Mouse (Mus musculus) gastrocnemius, adult 8-10 months (tissue): ENCODE results near the gene Palld. TPM values are rescaled to one million over a fixed set of nuclear protein-coding genes. Genes with fewer than 3 reads are reported as not detected.

Experiments
- DNase-seq, 2 experiments: peaks; one replicate each; pipeline ENCODE4 v3.0.0; 2022; ENCODE audit warnings: low spot score in 2 of 2
- total RNA-seq, 4 experiments: library from RNA; stranded (reverse); gene quantifications; 2 replicates each; pipeline ENCODE4 v1.2.4; 2022

Palld gene
- total RNA-seq, 4 experiments from 2014 or later = 45.3 to 55.5 (median 50.2) TPM

DNA sequence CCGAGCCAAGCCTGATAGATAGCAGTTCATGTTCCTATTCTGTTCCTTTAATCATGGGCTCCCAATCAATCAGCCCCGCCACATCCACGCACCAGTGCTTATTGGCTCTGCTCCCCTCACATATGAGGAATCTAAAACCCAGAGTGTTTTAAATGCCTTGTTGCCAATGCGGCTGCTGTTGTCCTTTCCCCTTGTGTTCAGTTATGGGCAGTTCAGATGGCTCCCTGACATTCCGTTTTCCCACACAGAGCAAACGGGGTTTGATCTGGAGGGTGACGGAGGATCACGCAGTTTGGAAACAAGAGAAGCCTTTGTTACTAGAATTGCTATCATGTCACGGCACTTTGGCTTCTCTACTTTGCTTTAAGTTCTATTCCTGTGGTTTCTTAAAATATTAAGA, 125.9 kb downstream of the Palld start:
- no peak for DNase-seq

DNA sequence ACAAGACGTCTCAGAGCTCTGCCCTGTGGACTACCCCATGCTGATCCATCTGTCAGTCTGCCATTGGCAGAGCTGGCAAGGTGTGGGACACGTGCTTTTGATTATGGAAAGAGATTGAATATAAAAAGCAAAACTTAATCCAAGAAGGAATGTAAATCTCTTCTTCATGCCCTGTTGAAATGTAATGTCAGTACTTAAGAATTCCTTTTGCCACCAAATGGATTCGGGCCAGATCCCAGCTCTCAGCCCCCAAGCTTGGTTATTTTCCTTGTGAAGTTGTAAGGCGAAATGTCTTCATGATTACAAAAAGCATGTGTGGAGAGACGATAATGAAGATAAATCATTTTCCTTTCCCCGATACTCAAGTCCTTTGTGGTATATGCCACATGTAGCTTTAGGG, 126.6 kb downstream of the Palld start:
- no peak for DNase-seq

DNA sequence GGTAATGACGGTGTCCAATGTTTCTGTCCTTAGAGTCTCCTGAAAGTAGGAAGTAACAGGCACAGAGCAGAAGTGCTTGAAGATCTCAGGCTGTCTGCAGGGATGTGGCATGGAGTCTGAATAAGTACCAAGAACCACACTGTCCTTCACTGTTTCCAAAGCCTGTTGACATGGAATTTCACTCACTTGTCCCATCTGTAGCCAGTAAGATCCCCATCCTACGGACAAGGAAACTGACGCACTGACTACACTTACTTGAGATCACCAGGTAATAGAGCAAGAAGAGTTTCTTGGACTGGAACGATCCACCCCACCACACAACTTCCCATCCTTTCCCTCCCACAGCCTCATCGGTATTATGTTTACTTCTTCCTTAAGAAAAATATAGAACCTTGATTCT, 128.3 kb downstream of the Palld start:
- no peak for DNase-seq

DNA sequence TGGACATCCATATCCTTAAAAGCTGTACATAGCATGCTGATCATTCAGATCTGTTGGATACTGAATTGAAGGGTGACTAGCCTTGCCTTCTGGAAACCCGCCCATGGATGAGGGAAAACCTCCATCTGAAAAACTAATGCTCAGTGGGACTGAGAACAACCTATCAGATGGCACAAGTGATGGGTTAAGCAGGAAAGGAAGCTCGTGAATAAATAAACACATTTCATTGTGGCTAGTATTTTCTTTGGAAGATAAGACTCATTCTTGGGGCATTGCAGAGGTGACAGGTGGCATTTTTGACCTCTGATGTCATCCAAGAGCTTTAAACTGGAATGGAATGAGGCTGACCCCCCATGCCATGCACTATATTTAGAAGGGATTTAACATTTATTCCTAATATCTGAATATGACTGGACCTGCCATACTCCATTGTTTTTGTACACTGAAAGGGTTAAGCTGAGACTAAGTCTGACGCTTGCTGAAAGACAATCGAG, 128.8 kb downstream of the Palld start:
- no peak for DNase-seq

DNA sequence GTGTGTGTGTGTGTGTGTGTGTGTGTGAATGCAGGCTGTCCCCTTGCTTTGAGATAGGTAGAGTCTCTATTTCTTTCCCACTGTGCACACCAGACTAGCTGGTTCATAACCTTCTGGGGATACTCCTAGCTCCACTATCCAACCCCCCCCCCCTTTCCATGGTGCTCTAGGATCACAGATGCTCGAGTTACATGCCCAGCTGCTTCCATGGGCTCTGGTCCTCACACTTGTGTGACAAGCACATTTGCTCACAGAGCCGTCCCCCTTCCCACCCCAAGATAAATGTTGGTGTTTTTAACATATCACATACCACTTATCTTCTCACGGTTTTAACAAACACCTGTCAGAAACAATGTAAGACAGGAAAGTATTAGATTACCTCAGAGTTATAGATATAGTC, 131.2 kb downstream of the Palld start:
- no peak for DNase-seq

DNA sequence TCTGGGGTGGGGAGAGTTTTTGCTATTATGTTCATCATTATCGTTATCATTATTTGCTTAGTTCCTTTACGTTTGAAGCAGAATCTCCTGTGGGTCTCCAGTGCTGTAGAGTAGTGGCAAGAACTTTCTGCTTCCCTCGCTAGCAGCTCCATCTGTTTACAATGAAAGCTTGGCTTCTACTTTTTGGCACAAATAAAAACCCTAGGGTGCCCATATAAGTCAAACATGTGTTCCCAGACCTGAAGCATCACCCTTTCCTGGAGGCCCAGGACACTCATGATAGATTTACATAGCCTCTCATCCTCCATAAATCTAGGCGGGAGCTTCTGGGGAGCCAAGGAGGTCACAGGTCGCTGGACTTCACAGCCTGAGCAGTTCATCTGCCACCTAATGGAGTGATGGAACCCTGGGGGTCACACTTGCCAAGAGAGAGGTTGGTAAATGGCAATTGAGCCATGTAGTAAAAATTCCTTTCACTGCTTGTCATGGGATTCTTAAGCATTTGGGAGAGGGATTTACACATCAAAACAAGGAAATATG, 133.1 kb downstream of the Palld start:
- no peak for DNase-seq

DNA sequence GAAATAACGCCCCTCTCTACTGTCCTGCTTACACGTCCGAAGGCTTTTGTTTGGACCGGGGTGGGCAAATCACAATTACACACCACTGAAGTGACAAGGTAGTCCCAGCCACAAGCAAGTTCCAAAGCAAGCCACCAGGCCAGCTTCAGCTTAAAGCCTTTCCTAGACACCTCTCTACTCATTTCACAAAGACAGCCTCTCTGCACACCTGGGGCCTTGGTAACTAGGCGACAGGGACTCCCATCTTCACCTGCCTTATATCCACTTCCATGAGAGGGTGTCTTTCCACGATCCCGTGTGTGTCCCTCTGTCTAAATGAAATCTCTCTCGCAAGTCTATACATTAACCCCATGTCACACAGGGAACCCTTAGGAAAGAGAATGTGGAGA, 142.3 kb downstream of the Palld start:
- no peak for DNase-seq

DNA sequence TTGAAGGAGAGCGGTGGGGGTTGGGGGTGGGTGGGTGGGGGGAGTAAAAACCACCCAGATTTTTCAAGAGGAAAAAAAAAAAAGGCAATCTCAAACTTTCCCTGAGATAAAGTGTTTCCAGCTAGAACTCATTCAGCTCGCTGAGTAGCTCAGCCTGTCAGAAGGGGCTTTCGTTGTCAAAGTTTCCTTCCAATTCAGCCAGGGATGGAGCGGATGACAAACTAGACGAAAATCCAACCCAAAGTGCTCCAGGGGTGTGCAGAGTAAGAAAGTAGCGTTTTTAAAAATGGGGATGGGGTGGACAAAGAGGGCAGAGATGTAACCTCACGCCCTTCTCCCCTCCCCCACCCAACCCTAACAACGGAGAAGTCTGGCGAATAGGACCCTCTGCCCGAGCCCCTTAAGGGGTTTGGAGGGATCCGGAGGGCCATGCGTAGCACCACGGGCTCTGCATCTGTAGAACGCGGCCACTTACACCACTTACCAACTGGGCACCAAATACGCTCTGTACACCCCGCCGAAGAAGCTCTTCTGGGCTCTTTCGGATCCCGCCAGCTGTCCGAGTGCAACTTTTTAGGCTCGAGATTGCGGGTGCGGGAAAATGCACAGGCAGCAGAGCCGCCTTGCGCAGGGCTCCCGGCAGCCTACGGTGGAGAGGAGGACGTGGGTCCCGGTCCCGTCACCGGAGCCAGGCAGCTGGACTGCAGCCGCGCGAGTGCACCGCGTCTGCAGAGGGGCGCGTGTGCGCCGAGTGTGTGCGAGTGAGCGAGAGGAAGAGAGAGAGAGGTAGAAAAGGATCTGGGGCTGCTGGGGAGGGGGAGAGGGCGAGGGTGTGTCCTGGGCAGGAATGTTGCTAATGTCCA, 142.9 kb downstream of the Palld start:
- DNase-seq = peak; percentile 16 to 40

DNA sequence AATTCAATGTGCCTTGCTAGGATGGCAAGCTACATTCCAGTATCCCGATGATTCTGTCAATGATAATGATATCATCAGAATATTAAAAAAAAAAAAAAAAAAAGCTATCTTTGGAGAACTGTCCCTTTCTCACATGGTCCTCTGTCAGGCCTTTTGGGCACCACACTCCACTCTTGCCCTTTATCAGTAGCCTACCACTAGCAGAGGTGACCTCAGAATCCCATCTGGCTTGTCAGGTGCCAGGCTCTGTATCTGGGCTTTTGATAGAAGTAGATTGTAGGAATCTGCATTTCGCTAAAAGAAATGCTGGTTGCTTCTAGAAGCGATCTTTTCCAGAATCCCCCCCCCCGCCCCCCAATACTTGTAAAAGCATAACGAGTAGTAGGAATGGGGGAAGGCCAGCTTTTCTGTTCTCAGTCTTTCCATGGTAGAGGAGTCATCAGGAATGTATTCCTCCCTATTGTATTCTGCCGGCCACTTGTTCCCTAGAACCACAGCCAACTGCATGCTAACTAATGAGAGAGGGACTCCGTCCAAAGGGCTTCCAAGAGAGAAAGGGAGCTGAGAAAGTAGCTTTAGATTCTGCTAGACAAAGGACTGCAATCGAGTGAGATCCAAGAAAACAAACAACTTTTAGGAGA, 143.7 kb downstream of the Palld start:
- DNase-seq = no peak

DNA sequence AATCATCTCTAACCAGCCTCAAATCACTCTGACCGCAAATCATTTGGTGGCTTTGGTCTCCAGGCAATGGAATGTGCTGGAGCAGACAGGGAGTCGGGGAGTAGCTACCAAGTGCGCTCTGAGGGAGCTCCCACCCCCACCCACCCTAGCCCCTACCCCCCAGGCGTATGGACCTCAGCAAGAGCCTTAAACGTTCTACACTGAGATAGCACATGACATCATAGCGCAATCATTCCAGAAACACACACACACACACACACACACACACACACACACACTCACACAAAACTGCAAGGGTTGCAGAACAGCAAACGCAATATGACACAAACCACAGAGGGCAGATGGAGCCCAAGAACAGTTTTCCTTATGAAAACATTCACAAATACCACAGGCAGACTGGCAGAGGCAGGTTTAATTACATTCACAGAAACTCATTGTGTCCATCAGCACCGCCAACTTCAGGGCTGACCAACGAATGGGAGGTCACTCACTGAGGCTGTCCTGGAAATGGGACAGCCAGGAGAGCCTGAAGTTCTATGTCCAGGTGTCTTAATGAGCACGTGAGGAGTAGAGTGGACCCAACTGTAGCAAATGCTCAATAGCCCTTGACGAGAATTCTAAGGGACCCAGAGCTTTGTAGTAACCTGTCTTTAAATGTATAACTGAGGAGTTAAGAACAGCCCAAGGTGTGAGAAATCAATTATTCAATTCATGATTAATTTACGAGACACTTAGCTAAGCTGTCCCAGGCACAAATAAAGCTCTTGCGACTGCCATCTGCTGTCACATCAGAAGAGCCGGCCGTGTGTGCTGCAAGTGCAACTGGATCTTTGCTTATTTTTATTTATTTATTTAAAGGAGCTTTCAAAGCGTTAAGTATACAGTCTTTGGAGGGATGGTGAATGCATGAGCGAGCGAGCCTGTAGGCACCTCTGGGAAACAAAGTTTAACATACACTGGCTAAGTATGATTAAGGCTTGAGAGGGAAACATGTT, 145.2 kb downstream of the Palld start:
- DNase-seq = no peak

DNA sequence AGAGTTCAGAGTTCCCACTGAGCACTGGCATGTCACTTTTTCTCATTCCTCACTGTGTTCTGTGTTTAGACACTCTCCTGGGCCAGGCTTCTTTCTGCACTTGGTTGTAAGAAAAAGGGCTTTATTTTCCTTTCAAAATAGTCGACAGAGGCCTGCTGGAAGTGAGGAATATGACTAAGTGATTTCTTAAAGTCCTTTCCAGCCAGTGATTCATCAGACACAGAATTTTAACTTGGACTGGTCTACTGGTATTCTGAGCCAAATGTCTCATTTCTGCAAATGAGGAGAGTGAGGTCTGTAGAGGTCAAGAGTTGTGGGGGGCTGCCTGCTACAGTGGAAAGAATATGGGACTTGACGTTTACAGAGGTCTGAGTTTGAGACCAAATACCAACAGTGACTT, 147.3 kb downstream of the Palld start:
- no peak for DNase-seq

DNA sequence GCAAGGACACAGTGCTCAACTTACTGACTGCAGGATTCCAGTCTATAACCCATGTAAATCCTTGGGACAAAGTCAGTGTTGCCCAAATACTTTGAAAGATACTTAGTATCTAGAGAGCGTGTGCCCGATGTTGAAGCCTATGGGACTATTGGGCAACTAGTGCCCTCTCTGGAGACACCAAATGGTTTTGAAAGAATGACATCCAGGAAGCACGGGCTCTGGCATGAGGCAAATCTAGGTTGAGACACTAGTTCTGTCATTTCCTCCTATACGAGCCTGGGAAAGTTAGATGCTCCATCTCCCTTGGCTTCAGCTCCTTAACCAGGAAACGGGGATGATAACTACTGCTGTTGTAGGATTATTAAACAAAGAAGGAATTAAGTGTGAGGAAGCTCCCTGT, 155.4 kb downstream of the Palld start:
- no peak for DNase-seq

DNA sequence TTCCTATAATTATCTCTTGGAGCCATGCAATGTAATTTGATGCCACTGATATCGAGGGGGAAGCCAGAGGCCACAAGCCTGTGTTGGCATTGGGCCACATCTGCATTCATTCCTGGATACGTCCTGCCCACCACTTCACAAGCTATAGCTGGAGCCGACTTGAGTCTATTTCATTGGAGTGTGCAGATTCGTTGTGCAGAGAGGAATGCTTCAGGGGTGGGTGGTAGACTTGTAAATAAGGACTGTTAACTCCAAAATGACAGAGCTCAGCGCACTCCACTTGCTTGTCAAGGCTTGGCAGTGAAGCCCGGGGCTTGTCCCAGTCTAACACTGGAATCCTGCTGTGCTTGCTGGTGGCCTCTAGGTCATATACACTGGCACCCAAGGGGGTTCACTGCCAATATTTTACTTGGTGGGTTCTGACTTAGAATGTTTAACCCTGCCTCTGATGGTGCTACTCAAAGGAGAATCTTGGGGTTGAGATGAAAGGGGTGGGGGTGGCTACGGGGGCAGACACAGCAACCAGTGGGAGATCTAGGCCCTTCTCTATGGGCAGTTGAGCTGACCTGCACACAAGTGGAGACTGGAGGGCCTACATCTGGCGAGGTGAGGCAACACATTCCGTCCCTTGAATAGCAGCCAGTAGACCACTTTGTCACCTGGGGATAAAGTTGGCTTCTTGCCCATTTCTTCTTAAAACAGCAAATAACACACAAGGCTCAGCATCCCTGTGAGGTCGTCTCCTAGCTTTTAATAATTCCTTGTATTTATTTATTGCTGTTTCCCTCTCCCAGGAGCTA, 157.1 kb downstream of the Palld start:
- DNase-seq = peak; percentile 6 to 32

DNA sequence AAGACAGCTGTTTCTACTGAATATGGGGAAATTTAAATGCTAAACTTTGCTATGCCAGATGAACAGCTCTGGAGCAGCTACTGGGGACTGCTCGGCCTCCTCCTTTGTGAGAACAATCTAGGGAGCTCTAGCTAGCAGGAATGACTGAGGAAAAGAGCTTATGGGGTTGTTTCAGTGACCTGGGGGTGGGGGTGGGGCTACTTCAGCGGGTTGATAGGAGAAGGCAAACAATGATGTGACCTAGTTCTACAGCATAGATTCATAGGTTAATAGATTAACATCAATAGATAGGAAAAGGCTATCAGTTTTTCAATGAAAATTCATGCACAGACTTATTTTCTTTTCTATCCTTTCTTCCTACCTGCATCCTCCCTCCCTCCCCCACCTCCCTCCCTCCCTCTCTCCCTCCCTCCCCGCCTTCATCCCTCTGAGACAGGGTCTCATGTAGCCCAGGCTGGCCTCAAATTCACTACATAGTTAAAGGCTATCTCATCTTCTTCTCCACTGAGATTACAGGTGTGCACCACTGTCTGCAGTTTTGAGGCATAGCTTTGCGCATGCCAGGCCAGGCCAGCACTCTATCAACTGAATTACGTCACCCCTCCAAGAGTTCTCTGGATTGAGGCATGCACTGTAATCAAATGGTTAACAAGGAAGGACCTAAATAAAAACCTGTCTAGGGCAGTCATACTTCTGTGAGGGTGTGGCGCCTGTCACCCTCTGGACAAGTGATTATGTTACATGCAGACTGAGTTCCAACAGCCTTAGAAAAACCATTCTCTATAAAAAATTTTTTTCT, 158.5 kb downstream of the Palld start:
- no peak for DNase-seq

DNA sequence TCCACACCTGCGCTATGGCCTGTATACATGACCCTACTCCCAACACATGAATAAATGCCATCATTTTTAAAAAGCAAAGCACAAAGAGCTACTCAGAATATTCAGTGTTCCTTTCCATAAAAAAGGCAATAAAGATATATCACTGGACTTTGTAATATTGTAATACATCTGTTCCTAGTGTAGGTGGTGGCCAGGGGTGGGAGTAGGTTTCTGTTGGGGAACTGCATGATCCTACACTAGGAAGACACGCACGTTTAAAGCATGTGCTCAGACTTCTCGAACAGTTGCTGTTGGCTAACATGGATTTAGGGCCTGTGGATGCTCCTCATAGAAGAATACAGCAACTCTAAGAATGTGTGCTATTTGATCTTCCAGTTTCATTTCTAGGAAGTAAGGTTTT, 165.0 kb downstream of the Palld start:
- DNase-seq = no peak

DNA sequence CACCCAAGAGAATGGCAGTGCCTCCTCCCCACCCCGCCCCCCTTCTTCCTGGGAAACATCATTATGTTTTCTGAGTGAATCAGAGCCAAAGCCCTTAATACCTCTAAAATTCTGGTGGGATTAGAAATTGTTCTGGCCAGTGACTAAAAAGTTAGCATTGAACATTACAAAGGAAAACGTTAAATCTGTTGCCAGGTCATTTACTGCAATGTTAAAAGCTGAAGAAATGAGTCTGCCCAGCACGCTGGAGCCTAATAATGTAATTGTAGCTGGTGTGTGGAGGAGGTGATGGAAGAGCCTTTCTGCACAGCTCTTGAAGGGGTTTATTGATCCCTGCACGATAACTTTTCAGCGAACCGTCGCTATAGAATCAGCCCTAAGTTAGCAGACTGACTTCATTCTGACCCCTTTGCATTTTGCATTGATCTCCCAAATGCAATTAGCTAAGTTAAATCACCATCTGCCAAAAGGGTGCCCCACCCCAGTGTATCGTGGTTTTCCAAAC, 165.7 kb downstream of the Palld start:
- DNase-seq = no peak

DNA sequence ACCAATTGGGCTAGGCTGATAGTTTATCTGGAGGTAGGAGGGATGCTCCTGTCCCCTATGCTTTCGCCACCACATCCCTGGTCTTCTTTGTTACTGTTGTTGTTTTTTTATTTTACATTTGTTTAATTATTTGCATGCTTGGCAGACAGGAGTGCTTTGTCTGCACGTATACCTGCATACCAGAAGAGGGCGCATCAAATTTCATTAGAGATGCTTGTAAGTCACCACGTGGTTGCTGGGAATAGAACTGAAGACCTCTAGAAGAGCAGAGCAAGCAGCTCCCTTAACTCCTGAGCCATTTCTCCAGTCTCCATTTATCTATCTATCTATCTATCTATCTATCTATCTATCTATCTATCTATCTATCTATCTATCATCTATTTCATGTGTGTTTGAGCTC, 166.4 kb downstream of the Palld start:
- DNase-seq = no peak

DNA sequence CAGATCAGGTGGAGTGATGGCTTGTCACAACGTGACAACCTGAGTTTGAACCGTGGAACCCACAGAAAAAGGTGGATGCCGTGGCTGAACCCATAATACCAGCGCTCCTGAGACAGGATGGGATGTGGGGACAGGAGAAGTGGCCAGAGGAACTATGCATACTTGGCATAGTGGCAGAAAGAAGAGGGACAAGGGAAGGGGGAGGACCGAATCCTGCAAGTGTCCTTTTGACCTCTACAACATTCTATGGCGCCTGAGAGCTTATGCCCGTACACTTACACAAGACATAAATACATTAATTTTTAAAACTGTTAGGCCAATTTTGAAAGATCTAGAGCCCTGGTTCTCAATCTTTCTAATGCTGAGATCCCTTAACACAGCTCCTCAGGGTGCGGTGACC, 168.3 kb downstream of the Palld start:
- DNase-seq = no peak

DNA sequence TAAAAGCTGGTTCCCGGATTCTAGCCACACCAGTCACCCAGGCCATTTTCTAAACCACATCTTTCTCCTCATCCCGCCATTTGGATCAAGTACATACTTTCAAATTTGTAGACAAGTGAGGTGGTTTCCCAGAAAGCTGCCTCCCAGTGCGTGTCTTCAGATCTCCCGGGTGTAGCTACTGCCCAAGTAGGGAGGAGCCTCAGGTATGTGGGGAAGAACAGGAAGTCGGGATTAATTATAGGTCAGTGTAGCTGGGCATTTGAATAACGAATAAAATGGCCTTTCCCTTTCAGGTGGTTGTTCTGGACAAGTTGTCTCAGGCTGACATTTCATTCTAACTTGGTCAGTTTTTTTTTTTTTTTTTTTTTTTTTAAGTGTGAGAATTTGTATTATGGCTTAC, 170.3 kb downstream of the Palld start:
- no peak for DNase-seq
